Comparison of ENCODE assay signal across 8 mouse cellular contexts in genomic region chr15:25717006-25717405, GRCm38 (mm10).
DNase-seq lines count a peak whose midpoint lies in the region; ATAC-seq and TF ChIP-seq lines count a peak whose summit lies in the region.

No protein-coding gene starts in this region.

- intact Hi-C loops in left cerebral cortex, adult 2 months (cut with DNase I), result loop anchor here (1.0 to 2.0 kb wide), 4 partner anchors 231 to 1128 kb away; no protein-coding TSS in a partner anchor

- no peak overlapping the region for H3K4me3 ChIP-seq in liver, embryonic 12.5 days
- no peak overlapping the region for H3K4me3 ChIP-seq in forebrain, postnatal 0 days (ENCODE audit: low read depth, low read length)
- no peak overlapping the region for H3K4me3 ChIP-seq in left cerebral cortex, adult 2 months

- no peaks in the 10 kb centered on the region for H3K27me3 ChIP-seq in liver, embryonic 12.5 days (replicated peaks)
- no peaks in the 10 kb centered on the region for H3K27me3 ChIP-seq in forebrain, postnatal 0 days (ENCODE audit: insufficient read depth, low read length)

- no peak overlapping the region for H3K9ac ChIP-seq in liver, embryonic 12.5 days
- no peak overlapping the region for H3K9ac ChIP-seq in forebrain, postnatal 0 days

- no peak for ATAC-seq in liver, embryonic 12.5 days
- peak; percentile 49 for ATAC-seq in forebrain, postnatal 0 days
- ATAC-seq in inflammation-experienced regulatory T-cells, adult 6 months, result peak; percentile 63

- no peaks in the 10 kb centered on the region for H3K9me3 ChIP-seq in liver, embryonic 12.5 days (replicated peaks)
- no peaks in the 10 kb centered on the region for H3K9me3 ChIP-seq in forebrain, postnatal 0 days (ENCODE audit: low read length)

- DNase-seq in liver, result peak; percentile 73
- peak; percentile 68 for DNase-seq in cerebellum, adult 11-12 months
- DNase-seq in forebrain, postnatal 0 days, result peak; percentile 94
- DNase-seq in left cerebral cortex, adult 2 months (ENCODE audit: extremely low spot score in 1 of 2, low spot score in 2 of 2), result peak; percentile 81 to 87
- DNase-seq in naive thymus-derived CD4-positive, alpha-beta T cell, adult 2 months (ENCODE audit: low read depth), result peak; percentile 88
- DNase-seq in telencephalon, adult 2 months (ENCODE audit: low read depth, low spot score), result peak; percentile 64

- 35% methylated on average over 3 of the region's 3 CpGs for WGBS in liver, embryonic 12.5 days (ENCODE audit: insufficient replicate concordance)
- 18% methylated on average over 3 of the region's 3 CpGs for WGBS in forebrain, postnatal 0 days

- H3K36me3 ChIP-seq in liver, embryonic 12.5 days, result peaks cover 15% of the 10 kb centered on the region
- H3K36me3 ChIP-seq in forebrain, postnatal 0 days (ENCODE audit: insufficient read depth), result no peaks in the 10 kb centered on the region

- H3K4me2 ChIP-seq in liver, embryonic 12.5 days, result no peak overlapping the region
- no peak overlapping the region for H3K4me2 ChIP-seq in forebrain, postnatal 0 days (ENCODE audit: low read depth)

- peak; percentile 93 for TF ChIP-seq CTCF in forebrain, postnatal 0 days (IDR thresholded peaks at IDR 0.05; ENCODE audit: low read depth)
- TF ChIP-seq CTCF in left cerebral cortex, adult 2 months (IDR thresholded peaks at IDR 0.05), result peak; percentile 93

- peaks cover 8% of the 10 kb centered on the region for H3K4me1 ChIP-seq in liver, embryonic 12.5 days
- H3K4me1 ChIP-seq in forebrain, postnatal 0 days (ENCODE audit: insufficient read depth), result no peaks in the 10 kb centered on the region; the same call in 1 of the 2 replicates

- no peak overlapping the region for H3K27ac ChIP-seq in liver, embryonic 12.5 days
- no peak overlapping the region for H3K27ac ChIP-seq in forebrain, postnatal 0 days (ENCODE audit: low read depth, low read length)
- no peak overlapping the region for H3K27ac ChIP-seq in left cerebral cortex, adult 2 months
